Mouse (Mus musculus) liver, adult 2 months (tissue): ENCODE measurements around the gene Gm45140. TPM values are rescaled to one million over a fixed set of nuclear protein-coding genes. Genes with fewer than 3 reads are reported as not detected.

ENCODE experiments used
- DNase-seq: peaks from one replicate; pipeline ENCODE4 v3.0.0-alpha.2; 2011; ENCODE audit warnings: low read depth, low spot score; ENCODE audit errors: extremely low read depth
- H3K27ac ChIP-seq: fragments of 200-500 bp; replicated peaks from 2 replicates; pipeline ENCODE4 v1.5.1; 2012; ENCODE audit warnings: low read depth, mild to moderate bottlenecking, control low read depth, inconsistent platforms, low read length; ENCODE audit not compliant: insufficient read depth
- H3K27me3 ChIP-seq: fragments of 200-500 bp; 2 replicates; pipeline ENCODE4 v1.6.1; 2012; ENCODE audit warnings: mild to moderate bottlenecking, moderate library complexity, low read length, inconsistent platforms; ENCODE audit not compliant: control insufficient read depth, insufficient read depth
- H3K36me3 ChIP-seq: fragments of 200-500 bp; 2 replicates; pipeline ENCODE4 v1.6.1; 2012; ENCODE audit warnings: low read length, inconsistent platforms; ENCODE audit not compliant: control insufficient read depth, insufficient read depth
- H3K4me1 ChIP-seq: fragments of 200-500 bp; 2 replicates; pipeline ENCODE4 v1.6.1; 2011; ENCODE audit warnings: low read length; ENCODE audit not compliant: control insufficient read depth, insufficient read depth
- H3K4me3 ChIP-seq: fragments of 200-500 bp; 2 replicates; pipeline ENCODE4 v1.5.1; 2011; ENCODE audit warnings: low read depth, mild to moderate bottlenecking, control low read depth, low read length, moderate library complexity; ENCODE audit not compliant: insufficient read depth
- H3K79me2 ChIP-seq: fragments of 200-500 bp; 2 replicates; pipeline ENCODE4 v1.6.1; 2012; ENCODE audit warnings: inconsistent platforms, mild to moderate bottlenecking, low read length, moderate library complexity; ENCODE audit not compliant: control insufficient read depth, insufficient read depth
- H3K9ac ChIP-seq: fragments of 200-500 bp; 2 replicates; pipeline ENCODE4 v1.6.1; 2012; ENCODE audit warnings: low read depth, mild to moderate bottlenecking, control low read depth, inconsistent platforms, low read length
- CTCF ChIP-seq: fragments of 200-500 bp; IDR thresholded peaks from 2 replicates; pipeline ENCODE4 v1.5.1; 2011; ENCODE audit warnings: low read depth, low read length, control low read depth
- POLR2A ChIP-seq: fragments of 200-500 bp; IDR thresholded peaks from 2 replicates; pipeline ENCODE4 v1.6.1; 2011; ENCODE audit warnings: low read length, control low read depth; ENCODE audit not compliant: insufficient read depth; ENCODE audit errors: extremely low read depth
- WGBS: fragments of 180-500 bp; shearing (Covaris S2); methylation state at CpG from one replicate; pipeline ENCODE4 v1.1.7; 2018; 5-methylcytosine and 5-hydroxymethylcytosine counted together
- polyA plus RNA-seq: library from polyadenylated mRNA; depleted of rRNA; stranded (reverse); fragments of >200 nt; gene quantifications from 2 replicates; pipeline ENCODE4 v1.2.3, GENCODE M21; 2012
- total RNA-seq: library from RNA; depleted of rRNA; stranded (reverse); fragments of >200 nt; gene quantifications from 2 replicates; pipeline ENCODE4 v1.2.3, GENCODE M21; 2014

The Gm45140 gene
- total and polyA plus RNA-seq, 2 experiments, result 0.98 to 1.0 TPM

DNA sequence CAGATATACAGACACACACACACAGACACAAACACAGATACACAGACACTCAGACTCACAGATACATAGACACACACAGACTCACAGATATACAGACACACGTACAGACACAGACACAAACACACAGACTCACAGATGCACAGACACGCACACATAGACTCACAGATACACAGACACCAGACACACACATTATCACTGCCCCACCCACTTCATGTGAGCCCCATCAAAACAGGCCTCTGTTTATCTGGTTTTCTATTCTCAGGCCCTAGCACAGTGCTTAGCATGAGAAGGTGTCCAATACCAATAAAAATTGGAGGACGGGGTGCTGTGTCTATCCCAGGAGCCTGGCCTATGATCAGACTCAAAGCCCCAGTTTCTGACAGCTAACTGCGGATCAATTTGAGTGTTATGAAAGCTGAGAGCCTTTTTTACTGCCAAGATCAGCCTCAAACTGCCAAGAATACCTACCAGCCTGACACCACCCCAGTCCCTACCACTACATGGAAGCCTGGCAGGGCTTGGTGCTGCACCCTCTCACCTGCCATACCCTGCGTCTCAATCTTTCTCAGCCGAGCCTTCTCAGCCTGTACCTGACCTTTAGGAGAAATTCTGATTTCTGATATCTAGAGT, 39.2 kb downstream of the Gm45140 start:
- peak overlapping the region; percentile 64 for H3K27ac ChIP-seq
- peaks cover 44% of the 10 kb centered on the region for H3K4me1 ChIP-seq
- peaks cover 10% of the 10 kb centered on the region; the same call in 1 of the 2 replicates for H3K36me3 ChIP-seq
- H3K27me3 ChIP-seq, result no peaks in the 10 kb centered on the region
- peak overlapping the region; percentile 44 for H3K9ac ChIP-seq
- DNase-seq, result peak; percentile 90
- H3K4me3 ChIP-seq, result no peak overlapping the region
- H3K79me2 ChIP-seq, result peaks cover 22% of the 10 kb centered on the region
- no peak for TF ChIP-seq CTCF
- TF ChIP-seq POLR2A, result no peak
- WGBS, result 31% methylated on average over 6 of the region's 6 CpGs

DNA sequence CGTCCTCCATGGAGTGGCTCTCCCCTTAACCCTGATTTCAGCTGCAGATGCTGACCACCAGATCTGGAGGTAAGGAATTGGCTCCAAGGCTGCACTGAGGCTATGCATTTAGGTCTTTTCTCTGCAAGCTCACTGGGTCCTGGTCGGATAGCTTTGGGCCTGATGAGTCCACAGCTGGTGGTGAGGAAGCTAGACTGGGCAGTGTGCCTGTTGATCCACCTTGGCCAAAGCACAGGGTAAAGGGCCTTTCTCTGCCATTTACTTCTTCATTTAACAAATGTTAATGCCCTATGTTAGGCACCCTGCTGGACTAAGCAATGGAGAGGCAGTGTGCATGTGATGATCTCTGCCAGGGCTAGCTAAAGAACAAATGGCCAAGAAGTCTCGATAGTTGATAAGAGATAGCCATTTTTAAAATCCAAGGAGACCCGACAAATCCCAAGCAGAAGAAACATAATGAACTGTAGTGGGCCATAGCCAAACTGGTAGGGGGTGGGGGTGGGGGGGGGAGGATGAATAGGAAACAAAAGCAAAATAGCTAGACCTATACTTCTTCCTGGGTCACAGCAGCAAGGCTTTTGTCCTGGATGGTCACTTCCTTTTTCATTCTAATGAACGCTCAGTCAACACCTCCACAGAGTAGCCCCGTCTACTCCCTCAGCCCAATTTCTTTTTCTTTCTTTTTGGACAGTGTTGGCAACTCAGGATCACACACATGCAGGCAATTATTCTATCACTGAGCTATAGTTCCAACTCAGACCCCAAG, 40.0 kb downstream of the Gm45140 start:
- H3K27me3 ChIP-seq, result no peaks in the 10 kb centered on the region
- 46% methylated on average over 6 of the region's 6 CpGs for WGBS
- peaks cover 49% of the 10 kb centered on the region for H3K4me1 ChIP-seq
- peak; percentile 76 for DNase-seq
- no peak overlapping the region for H3K4me3 ChIP-seq
- H3K79me2 ChIP-seq, result peaks cover 15% of the 10 kb centered on the region
- no peak overlapping the region for H3K9ac ChIP-seq
- TF ChIP-seq POLR2A (no peak), CTCF (no peak)
- H3K27ac ChIP-seq, result no peak overlapping the region
- peaks cover 10% of the 10 kb centered on the region; the same call in 1 of the 2 replicates for H3K36me3 ChIP-seq

DNA sequence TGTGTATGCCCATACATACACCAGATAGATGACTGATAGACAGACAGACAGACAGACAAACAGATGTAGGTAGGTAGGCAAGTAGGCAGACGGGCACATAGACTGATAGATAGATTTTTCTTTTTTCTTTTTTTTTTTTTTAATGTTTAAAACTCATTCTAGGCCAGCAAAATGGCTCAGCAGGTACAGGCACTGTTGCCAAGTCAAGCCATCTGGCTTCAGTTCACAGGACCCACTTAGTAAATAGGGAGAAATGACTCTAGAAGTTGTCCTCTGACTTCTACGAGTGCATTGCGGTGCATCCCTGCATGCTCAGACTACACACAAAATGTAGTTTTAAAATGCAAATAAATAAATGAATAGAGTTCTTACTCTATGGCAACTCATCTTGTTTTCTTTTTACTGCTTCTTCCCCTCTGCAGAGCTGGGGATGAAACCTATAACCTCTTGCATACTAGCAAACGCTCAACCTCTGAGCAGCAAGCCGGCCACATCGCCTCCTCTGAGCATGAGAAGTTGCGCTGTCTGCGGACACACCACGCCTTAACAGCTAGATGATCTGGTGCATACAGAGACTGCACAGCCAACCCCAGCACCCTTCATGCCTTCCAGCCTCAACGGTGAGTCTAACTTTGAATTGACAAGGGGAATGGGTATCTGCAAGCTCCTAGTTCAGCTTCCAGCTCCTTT, 41.6 kb downstream of the Gm45140 start:
- Histone ChIP-seq H3K9ac (no peak overlapping the region), H3K4me3 (no peak overlapping the region), H3K4me1 (peaks cover 58% of the 10 kb centered on the region), H3K27ac (no peak overlapping the region), H3K79me2 (peaks cover 7% of the 10 kb centered on the region; the same call in 1 of the 2 replicates), H3K27me3 (no peaks in the 10 kb centered on the region), H3K36me3 (peaks cover 10% of the 10 kb centered on the region; the same call in 1 of the 2 replicates)
- TF ChIP-seq POLR2A, result no peak
- no peak for TF ChIP-seq CTCF
- no peak for DNase-seq
- WGBS, result 77% methylated on average over 10 of the region's 10 CpGs

DNA sequence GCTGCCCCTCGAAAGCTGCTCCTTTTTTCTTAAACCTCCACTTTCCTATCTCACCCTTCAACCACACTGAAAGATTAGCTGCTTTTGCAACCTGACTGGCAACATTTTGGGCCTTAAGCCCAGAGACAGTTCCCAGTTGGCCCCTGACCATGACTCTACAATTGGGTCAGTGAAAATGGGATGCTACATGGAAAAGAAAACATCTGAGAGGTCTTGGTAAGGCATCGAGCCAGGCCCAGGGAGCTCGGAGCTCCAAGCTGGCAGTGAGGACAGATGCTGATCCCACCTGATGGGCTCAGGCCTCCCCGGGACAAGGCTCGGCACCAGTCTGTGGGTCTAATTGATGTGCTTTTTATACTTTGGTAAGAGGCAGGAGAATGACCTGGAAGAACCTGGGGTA, 43.8 kb downstream of the Gm45140 start:
- peak; percentile 74 for DNase-seq
- Histone ChIP-seq H3K79me2 (0 out of 2 replicates have a peak, but pooled peaks cover 3% of the 10 kb centered on the region), H3K27me3 (no peaks in the 10 kb centered on the region), H3K4me1 (peaks cover 42% of the 10 kb centered on the region), H3K9ac (no peak overlapping the region), H3K27ac (no peak overlapping the region), H3K36me3 (peaks cover 10% of the 10 kb centered on the region; the same call in 1 of the 2 replicates), H3K4me3 (no peak overlapping the region)
- WGBS, result 49% methylated on average over 5 of the region's 5 CpGs
- TF ChIP-seq CTCF, result no peak
- TF ChIP-seq POLR2A, result no peak

GRCm38 (mm10) chr6:87790779-87791480, 44.7 kb downstream of the Gm45140 start:
- H3K27me3 ChIP-seq, result no peaks in the 10 kb centered on the region
- H3K9ac ChIP-seq, result no peak overlapping the region
- no peak overlapping the region for H3K4me3 ChIP-seq
- peak; percentile 70 for DNase-seq
- peak overlapping the region; percentile 41 for H3K27ac ChIP-seq
- peaks cover 10% of the 10 kb centered on the region; the same call in 1 of the 2 replicates for H3K36me3 ChIP-seq
- no peak for TF ChIP-seq CTCF
- no peak for TF ChIP-seq POLR2A
- 48% methylated on average over 7 of the region's 7 CpGs for WGBS
- H3K79me2 ChIP-seq, result no peaks in the 10 kb centered on the region
- peaks cover 37% of the 10 kb centered on the region for H3K4me1 ChIP-seq
